Mouse (Mus musculus) bone marrow macrophage, adult 2 months (primary cell): Measurements from ENCODE around the gene Rasal2.

Experiments used
- CTCF ChIP-seq: IDR thresholded peaks from 2 replicates; pipeline ENCODE4 v1.5.1; 2012; ENCODE audit warnings: low read depth, mild to moderate bottlenecking, low read length, moderate library complexity
- POLR2A ChIP-seq: IDR thresholded peaks from 2 replicates; pipeline ENCODE4 v1.6.1; 2012; ENCODE audit warnings: mild to moderate bottlenecking, low read depth, low read length, borderline replicate concordance

DNA sequence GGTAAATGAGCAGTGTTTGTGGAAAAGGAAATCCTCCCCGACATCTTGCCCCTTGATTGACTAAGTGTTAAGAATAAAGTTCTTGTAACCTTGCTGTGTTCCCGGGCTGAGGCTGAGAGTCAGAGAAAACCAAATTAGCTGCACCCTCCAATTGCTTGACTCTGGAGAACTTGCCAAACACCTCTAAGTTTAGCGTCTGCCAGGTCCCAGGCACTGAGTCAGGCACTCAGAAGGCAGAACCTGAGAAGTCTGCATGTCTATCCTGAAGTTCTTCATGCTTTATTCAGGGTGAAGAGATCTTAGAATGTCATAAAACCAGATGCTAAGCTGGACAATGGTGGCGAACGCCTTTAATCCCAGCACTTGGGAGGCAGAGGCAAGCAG, 36.4 kb upstream of the Rasal2 start:
- no peak for TF ChIP-seq POLR2A
- TF ChIP-seq CTCF = no peak
